Mouse (Mus musculus) thymus, postnatal 0 days (tissue): ENCODE measurements around the gene Pak7. TPM values are rescaled to one million over a fixed set of nuclear protein-coding genes. Genes with fewer than 3 reads are reported as not detected.
"Not testable (repeated sequence)": the region's sequence is repeated elsewhere in the genome, so short reads cannot be mapped to it uniquely, and the experiment has no call there.

Experiments
- DNase-seq: peaks from one replicate; pipeline ENCODE4 v3.0.0-alpha.2; 2015; ENCODE audit warnings: low spot score
- polyA plus RNA-seq: library from polyadenylated mRNA; unstranded; fragments of >200 nt; fragmentation: Nextera tagmentation; extraction: Ambion mirVana; gene quantifications from 2 replicates; pipeline ENCODE4 v1.2.1, GENCODE M21; 2015

Gene Pak7
- polyA plus RNA-seq: not detected in 2 replicates

DNA sequence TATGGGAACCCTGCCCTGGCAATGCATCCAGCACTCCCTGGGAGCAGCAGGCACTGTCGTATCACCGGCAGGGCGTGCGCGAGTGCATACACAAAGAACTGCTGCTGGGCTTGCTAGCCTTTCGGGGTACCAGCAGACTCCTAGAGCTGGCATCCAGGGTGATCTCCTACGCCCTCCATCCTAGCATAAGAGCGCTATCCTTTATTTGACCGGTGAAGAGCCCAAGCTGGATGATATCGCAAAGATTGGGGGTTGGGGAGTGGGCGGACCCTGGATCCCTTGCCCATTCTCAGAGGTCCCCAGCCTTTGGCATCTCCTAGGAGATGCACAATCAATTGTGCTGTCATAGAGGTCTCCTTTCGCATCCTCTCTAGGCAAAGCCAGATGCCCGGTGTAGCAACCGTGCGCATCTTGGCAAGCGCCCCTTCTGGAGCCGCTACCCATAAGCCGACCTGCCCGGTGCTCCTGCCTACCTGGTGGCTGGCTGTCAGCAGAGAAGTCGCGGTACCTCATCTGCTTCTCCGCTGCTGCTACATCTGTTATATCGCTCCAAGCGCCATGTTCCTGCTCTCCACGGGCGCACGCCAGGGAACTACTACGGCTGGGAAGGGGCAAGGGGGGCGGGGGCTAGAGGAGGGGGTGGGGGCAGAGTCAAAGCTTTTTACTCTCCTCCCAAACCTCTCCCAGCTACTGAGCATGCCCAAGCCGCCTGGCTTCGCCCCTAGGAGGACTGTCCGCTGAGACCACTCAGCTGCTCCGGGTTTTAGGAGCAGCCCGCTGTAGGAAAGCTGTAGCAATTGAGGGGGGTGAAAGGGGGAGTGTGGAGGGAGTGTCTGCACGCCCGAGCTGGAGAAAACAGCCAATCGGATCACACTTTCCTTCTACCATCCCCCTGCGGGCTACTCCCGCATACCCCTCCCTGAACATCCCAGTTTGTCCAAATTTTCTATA lies at the start of gene Pak7:
Gene Pak7 (minus strand): TSS at position 787 of the 951 bp plus-strand sequence.
- DNase-seq: no peak

DNA sequence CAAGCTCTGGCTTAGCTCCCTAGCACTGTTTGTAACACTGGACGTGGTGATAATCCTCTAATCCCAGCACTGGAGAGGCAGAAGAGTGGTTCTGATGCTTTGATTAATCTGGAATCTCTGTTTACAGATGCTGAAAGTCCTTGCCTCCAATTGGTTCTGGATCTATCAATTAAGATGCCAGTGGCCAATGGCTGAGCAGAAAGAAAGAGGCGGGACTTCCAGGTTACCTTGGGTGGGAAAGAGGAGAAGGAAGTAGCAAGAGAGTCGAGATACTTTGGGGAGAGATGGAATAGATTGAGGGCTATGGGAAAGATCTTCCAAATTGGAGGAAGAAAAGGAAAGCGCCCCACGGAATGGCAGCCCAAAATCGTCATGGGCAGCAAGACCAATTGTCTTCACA lies 37.8 kb upstream of the Pak7 start:
- no peak for DNase-seq

DNA sequence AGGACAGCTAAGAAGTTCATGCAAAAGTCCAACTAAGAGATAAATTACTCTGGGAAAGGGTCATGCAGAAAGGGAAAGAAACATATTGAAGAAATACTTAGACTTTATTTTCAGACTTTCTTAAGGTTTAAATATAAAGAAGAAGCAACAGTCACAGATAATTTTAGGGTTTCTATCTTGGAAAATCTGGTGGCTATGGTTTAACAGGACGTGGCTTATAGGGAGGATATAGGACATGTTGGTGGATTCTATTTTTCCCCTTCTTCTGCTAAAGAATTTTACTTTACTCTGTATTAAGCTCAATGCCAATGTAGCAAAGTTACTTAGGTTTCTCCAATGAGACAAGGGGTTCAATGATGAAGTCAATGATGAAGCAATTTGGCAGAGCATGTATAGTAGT lies 31.8 kb upstream of the Pak7 start:
- no peak for DNase-seq

DNA sequence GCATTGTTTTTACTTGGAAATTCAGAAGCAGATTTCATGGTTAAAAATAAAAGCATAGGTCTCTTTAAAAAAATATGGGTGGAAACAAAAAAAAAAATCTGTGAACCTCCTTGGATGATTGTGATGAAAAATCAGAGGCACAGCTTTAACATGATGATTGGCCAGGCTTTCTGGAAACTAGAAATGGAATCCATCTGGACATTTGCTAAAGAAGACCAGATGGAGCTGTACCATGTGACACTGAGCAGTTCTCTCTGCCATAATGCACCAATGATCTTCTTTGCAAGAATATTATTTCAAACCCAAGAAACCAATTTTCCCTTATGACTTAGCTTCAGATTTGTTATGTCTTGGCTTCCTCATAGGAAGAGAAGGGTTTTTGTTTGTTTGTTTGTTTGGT lies 28.6 kb upstream of the Pak7 start:
- no peak for DNase-seq

DNA sequence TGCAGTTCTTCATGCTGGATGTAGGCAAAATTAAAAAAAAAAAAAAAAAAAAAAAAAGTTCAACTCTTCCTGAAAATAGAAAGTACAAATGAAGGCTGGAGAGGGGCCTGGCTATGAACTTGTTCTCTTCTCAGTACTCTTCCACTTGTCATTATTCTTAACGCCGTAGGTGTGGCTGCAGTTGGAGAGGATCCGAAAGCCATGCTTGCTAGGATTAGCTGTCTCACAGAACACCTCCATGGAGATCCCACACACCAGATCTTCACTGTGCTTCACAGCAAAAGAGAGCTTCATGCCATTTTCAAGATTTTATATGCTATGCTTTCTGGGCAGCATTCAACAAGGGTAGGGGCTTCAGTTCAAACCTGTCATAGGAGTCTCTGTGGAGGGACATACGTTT lies 14.8 kb upstream of the Pak7 start:
- no peak for DNase-seq

DNA sequence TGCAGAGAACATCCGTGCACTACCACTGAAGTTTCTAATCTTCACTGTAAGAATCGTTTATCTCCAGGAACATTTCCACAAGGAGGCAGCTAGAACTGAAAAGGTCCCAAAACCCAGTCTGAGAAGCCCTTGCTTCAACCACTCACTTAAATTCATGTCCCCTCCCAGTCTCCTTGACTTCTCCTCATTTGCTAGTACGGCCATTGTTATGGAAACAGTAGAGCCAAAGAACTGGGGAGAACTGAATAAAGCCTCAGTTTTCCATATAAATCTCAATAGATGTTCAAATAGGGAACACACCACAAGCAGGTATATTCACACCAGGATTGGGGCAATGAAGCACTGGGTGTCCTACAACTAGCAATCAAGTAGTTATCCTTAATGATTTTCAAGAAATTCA lies 12.4 kb downstream of the Pak7 start:
- DNase-seq: no peak

DNA sequence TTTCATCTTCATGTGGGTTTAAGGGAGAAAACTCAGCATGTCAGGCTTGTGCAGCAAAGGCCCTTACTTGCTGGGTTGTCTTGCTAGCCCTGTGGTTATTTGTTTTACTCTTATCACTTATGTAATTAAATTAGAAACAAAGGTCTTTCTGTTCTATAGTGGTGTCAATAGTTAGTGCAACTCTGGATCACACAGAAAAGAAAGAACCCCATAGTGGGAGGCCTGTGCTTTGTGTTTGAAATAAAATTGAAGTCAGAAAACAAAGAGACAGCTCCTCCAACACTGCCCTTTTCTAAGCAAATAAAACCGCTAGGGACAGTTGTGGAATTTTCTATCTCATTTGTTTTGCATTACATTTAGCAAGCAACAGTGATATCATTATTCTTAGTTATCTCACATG lies 15.4 kb downstream of the Pak7 start:
- DNase-seq: no peak

DNA sequence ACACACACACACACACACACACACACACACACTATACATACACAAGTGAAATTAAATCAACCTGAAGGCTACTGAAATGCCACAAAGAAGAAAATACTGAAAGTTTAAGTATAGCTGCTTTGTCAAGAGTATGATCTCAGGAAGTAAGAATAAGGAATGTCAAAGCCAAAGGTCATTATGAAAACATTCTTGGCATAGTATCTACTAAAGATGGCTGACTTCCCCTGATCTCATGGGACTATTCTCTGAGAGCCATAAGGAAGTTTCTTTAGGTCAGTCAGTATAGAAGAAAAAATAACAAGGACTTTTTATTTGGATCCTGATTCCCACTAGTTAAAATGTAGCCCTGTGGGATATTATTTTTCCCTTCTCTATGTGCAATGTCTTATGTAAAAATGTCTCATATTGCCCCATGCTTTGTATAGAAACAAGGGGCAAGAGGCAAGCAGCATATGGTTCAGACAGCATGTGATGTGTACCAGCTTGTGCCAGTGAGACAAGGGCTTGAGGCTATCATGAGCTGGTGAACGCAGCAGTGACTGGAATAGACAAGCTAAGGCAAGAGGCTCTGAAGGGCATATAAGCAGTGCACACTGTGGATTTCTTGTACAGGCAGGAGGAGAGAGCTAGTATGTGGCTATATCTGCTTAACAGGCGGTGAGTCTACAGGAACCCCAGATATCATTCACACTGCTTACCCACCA lies 36.2 kb downstream of the Pak7 start:
- DNase-seq: no peak

DNA sequence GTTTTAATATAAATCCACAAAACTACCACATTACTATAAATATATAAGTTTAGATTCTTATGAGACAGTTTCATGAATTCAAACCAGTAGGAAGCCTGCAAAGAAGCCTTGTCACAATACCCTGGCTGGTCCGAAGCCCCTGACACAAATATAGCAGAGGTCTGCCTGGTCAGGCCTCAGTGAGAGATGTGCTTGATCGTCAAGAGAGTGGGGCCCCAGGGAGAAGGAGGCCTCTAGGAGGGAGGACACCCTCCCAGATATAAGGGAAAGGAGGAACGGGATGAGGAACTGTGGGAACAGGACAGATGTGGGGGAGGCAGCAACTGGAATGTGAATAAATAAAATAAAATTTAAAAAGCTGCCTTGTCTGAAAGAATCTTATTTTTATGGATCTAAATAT lies 37.3 kb downstream of the Pak7 start:
- DNase-seq: no peak

DNA sequence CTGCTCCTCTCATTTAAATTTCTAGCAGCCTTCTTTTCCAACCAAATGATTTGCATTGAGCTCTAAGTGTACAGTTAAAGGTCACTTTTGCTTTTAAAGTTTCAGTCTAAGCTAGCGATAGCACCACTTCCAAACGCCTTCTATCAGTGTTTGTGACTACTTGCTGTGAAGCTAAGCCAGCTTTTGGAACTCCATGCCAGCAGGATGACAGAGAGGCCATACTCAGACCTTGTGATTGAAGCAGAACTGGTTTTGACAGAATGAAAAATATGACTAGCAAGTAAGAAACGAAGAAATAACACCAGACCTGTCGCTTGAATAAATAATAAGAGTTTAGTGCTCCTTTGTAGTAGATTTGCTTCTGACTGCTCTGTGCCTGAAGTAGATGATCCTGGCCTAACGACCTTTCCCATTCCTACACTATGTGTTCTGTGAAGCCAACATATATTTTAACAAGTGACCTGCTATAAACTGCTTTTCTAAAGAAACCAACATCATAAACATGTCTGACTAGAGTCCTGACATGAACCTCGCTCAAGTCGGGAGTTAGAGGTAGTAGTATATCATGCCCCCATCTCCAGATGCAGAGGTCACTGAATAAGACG lies 38.0 kb downstream of the Pak7 start:
- no peak for DNase-seq

DNA sequence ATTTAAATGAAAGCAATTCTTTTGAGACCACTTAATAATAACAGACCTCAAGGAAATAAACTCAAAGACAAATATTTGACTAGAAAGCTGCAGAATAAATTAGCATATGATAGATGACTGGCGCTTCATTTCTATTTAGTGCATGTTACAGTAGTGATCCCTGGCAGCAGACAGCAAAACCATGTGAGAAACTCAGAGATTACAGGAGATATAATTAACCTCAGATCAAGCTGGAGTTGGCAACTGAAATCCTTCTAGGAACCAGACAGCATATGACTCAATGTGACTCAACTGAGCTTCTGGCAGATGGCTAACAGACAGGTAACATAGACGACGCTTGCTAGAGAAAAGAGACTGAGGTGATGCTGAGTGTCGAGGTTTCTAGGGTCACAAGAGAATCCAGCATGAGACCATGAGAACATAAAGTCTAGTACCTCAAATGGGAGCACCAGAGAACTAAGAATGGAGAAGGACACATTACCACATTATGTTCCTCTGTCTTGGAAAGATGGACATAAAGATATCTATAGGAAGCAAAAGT lies 43.5 kb downstream of the Pak7 start:
- not testable (repeated sequence) for DNase-seq

DNA sequence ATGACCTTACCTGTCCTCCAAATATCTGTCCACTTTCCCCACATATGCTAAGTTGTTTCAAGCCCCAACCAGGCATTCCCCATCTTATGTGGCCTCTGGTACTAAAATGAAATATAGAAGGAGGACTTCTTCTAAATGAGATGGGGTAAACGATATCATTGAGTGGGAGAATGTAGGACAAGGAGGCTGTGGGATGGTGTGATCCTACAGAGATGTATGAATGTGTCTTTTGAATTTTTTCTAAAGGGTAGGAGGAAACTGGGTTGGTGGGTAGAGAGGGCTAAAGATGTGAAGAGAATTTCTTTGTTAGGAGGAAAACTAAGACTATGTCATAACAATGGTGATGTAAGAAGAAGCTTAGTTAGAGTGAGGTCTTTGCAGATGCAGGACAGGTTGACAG lies 57.8 kb downstream of the Pak7 start:
- DNase-seq: no peak

DNA sequence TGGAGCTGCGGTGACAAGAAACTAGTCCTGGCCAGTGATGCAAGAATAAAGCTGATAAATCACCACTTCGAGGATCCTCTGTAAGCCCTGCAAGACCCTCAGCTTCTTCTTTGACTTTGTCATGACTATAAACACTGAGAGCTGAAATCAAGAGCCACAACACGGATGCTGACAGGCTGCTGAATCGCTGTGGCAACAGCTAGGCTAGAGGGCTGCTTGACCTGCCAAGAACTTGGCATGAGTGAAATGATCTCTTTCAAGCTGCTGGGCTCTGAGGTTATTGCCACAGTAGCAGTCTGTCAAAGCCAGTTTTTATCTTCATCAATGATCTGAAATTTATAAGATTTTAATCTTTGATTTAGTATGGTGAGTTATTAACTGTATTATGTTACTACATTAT lies 62.1 kb downstream of the Pak7 start:
- DNase-seq: no peak

DNA sequence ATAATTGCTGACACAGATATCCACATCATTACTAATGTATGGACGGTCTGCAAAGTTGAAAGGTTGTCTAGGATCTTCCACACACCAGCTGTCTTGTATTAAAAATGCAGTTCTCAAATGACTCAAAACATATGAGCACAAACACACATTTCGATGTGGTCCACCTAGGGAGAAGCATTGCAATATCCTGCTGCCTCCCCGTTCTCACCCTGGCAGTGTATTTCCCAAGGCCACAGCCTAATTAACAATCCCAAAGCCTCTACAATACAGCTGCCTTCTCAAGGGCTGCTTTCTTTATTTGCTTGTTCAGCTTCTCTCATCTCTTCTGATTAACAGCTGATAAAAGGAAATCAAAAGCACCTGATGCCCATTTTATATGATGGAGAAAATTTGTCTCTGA lies 78.5 kb downstream of the Pak7 start:
- no peak for DNase-seq

DNA sequence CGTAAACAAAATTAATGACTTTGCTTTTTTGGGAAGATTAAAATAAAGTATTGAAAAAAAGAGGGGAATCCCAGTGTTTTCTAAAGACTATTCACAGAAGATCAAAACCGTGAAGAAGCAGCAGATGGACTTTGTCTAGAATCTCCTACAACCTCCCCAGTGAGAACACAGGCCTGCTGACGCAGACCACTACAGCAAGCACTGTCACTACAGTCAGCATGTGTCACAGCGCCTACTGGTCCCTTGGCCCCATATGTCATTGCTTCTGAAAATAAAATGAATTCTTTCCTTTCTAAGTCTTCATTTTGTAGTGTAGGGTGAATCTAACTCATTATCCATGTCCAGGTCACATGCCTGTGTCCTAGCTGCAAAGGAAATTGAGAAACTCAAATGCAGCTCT lies 79.0 kb downstream of the Pak7 start:
- DNase-seq: no peak

DNA sequence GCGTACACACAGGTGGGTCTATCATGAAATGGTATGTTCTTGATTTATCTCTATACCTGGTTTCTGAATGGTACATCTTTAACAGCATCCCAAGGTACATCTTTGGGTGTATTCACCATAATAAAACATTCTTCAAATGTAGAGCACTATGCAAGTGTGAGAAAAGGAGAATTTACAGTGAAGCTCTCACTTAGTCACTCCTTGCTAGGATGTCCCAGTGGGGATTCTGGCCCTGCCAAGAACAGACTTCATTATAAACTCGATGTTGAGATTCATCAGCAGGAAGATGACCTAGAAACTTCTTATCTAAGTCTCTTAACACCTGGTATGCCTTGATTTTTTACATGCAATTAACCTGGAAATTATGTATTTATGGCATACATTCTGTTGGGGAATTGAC lies 85.6 kb downstream of the Pak7 start:
- no peak for DNase-seq

DNA sequence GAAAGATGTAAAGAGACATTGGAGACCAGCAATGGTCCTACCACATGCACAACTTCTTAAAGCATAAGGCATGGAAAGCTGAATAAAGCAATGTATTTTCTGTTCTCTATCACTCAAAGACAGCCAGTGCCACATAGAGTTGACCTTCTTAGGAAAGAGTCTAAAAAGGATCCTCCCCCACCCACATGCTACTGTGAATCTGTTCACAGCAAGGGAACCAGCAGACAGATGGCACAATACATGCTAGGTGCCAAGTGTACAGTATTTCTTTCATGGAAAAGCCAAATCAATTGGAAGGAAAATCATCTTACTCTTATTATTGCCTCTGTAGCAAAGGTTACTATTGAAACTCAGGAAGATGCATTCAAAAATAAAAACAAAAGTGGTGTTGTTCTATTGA lies 86.4 kb downstream of the Pak7 start:
- DNase-seq: no peak

DNA sequence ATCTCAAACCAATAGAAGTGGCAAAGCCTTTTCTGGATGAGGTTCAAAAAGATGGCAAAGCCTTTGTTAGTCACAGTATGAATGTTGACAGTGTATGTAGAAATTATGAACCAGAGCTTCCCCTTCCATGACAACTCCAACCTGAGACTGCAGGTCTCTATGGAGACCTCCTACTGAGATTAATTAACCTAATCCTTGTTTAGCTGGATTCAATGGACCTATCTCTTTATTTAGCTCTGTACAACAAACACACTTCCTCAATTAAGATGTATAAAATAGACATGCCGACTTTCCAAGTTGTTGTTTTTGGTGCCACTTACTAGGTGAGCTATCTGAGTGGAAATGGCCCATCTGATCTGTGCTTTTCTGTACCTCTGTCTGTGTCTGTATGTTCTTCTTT lies 90.4 kb downstream of the Pak7 start:
- DNase-seq: no peak

DNA sequence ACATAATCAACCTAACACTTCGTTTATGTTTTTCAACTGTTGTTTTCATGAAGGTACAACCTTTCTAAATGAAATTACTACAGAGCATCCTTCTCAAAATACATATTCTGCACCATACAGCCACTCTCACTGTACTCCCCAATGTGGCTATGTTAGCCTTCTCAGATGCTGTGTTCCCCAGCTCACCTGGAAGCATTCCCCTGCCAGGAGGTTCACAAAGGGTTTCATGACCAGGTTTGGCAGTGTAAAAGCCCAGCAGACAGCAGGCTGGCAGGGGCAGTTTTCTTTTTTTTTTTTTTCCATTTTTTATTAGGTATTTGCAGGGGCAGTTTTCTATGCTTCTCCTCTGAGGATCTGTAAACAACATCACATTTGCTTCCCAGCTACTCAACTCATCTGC lies 105.7 kb downstream of the Pak7 start:
- no peak for DNase-seq

DNA sequence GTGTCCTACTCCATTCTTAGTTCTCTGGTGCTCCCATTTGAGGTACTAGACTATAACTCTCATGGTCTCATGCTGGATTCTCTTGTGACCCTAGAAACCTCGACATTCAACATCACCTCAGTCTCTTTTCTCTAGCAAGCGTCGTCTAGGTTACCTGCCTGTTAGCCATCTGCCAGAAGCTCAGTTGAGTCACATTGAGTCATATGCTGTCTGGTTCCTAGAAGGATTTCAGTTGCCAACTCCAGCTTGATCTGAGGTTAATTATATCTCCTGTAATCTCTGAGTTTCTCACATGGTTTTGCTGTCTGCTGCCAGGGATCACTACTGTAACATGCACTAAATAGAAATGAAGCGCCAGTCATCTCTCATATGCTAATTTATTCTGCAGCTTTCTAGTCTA lies 145.8 kb downstream of the Pak7 start:
- DNase-seq: not testable (repeated sequence)

DNA sequence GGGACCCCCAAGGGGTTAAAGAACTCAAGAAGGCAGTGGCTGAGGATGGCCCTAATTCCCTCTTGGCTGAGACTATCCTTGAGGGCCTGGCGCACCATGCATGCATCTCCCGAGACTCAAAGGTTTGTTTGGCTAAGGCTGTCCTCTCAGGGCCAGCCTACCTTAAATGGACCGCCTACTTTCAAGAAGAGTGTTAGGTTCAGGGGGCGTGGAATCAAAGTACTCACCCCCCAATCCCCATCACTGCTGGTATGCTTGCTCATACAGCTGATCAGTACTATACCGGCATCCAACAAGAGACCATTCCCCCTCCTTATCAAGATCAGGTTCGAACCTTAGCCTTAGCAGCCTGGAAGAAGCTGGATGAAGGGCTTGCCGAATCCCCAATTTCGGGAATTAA lies 156.5 kb downstream of the Pak7 start:
- no peak for DNase-seq

DNA sequence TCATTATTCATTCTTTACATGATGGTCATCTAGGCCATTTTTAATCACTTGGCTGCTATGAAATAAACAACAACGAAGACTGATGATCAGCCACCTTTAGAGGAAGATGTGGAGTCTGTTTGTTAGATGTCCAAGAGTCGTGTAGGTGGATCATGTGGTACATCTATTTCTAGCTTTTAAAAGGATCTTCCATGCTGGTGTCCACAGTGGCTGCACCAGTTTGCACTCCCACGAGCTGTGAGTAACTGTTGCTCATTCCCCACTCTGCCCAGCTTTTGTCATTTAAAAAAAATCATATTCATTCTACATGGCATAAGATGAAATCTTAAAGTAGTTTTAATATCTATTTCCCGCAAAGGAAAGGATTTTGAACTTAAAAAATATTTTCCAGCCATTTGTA lies 183.7 kb downstream of the Pak7 start:
- no peak for DNase-seq
